Mouse (Mus musculus) midbrain, embryonic 15.5 days (tissue): ENCODE measurements around the gene Mgarp. TPM values are rescaled to one million over a fixed set of nuclear protein-coding genes. Genes with fewer than 3 reads are reported as not detected.
A peak's percentile ranks its signal among the peaks of the same experiment; 100 is the strongest.

ENCODE experiments used
- ATAC-seq: fragments of 200-750 bp; cut with Nextera tagmentation; replicated peaks from 2 replicates; pipeline ENCODE4 v1.8.0; 2017; ENCODE audit warnings: moderate TSS enrichment
- H3K27ac ChIP-seq: fragments of 300-500 bp; sonication (generic); 2 replicates; pipeline ENCODE4 v1.5.1; 2015; ENCODE audit warnings: mild to moderate bottlenecking, inconsistent platforms
- H3K27me3 ChIP-seq: fragments of 300-500 bp; sonication (generic); replicated peaks from 2 replicates; pipeline ENCODE4 v1.6.1; 2015; ENCODE audit warnings: inconsistent platforms
- H3K36me3 ChIP-seq: fragments of 300-500 bp; sonication (generic); replicated peaks from 2 replicates; pipeline ENCODE4 v1.6.1; 2015; ENCODE audit warnings: inconsistent platforms
- H3K4me1 ChIP-seq: fragments of 300-500 bp; sonication (generic); 2 replicates; pipeline ENCODE4 v1.6.1; 2015; ENCODE audit warnings: inconsistent platforms
- H3K4me2 ChIP-seq: fragments of 300-500 bp; sonication (generic); 2 replicates; pipeline ENCODE4 v1.6.1; 2015; ENCODE audit warnings: inconsistent platforms, mild to moderate bottlenecking, moderate library complexity
- H3K4me3 ChIP-seq: fragments of 300-500 bp; sonication (generic); 2 replicates; pipeline ENCODE4 v1.5.1; 2015; ENCODE audit warnings: mild to moderate bottlenecking, inconsistent platforms
- H3K9ac ChIP-seq: fragments of 300-500 bp; sonication (generic); 2 replicates; pipeline ENCODE4 v1.6.1; 2015; ENCODE audit warnings: mild to moderate bottlenecking, inconsistent platforms
- H3K9me3 ChIP-seq: fragments of 300-500 bp; sonication (generic); 2 replicates; pipeline ENCODE4 v1.6.1; 2016; ENCODE audit warnings: inconsistent platforms
- WGBS: fragments of 180-500 bp; shearing (Covaris S2); methylation state at CpG from one replicate; pipeline ENCODE4 v1.1.7; 2015; ENCODE audit warnings: mixed read lengths; 5-methylcytosine and 5-hydroxymethylcytosine counted together
- polyA plus RNA-seq: library from polyadenylated mRNA; unstranded; fragments of >200 nt; fragmentation: Nextera tagmentation; extraction: Ambion mirVana; gene quantifications from 2 replicates; pipeline ENCODE4 v1.2.1, GENCODE M21; 2015

Gene Mgarp
- polyA plus RNA-seq, 1 experiment from 2014 or later, result 1.0 TPM

- H3K9ac ChIP-seq, result peak overlapping the region; percentile 59
- no peaks in the 10 kb centered on the region for H3K27me3 ChIP-seq
- peak overlapping the region; percentile 93 for H3K27ac ChIP-seq
- no peaks in the 10 kb centered on the region for H3K9me3 ChIP-seq
- peaks cover 22% of the 10 kb centered on the region for H3K4me1 ChIP-seq
- WGBS, result 5% methylated on average over 9 of the region's 9 CpGs
- H3K4me2 ChIP-seq, result peak overlapping the region; percentile 84
- ATAC-seq, result no peak
- H3K4me3 ChIP-seq, result peak overlapping the region; percentile 88
- H3K36me3 ChIP-seq, result no peaks in the 10 kb centered on the region
Observed at GRCm38 (mm10) chr3:51342152-51342551, 54.4 kb downstream of the Mgarp start.

- WGBS, result under 1% methylated on average over 82 of the region's 86 CpGs
- peak overlapping the region; percentile 84 for H3K4me2 ChIP-seq
- peak overlapping the region; percentile 59 for H3K9ac ChIP-seq
- peak overlapping the region; percentile 93 for H3K27ac ChIP-seq
- peaks cover 22% of the 10 kb centered on the region for H3K4me1 ChIP-seq
- H3K36me3 ChIP-seq, result no peaks in the 10 kb centered on the region
- no peaks in the 10 kb centered on the region for H3K9me3 ChIP-seq
- H3K27me3 ChIP-seq, result no peaks in the 10 kb centered on the region
- peak; percentile 81 for ATAC-seq
- H3K4me3 ChIP-seq, result peak overlapping the region; percentile 88
Observed at GRCm38 (mm10) chr3:51341268-51342081, 55.1 kb downstream of the Mgarp start.

- no peaks in the 10 kb centered on the region for H3K9me3 ChIP-seq
- peak within 1 kb of the TSS; percentile 93 for H3K27ac ChIP-seq
- H3K4me1 ChIP-seq, result peaks cover 22% of the 10 kb centered on the region
- WGBS, result 1% methylated on average over 60 of the region's 87 CpGs
- no peaks in the 10 kb centered on the region for H3K27me3 ChIP-seq
- H3K4me3 ChIP-seq, result peak within 1 kb of the TSS; percentile 88
- no peaks in the 10 kb centered on the region for H3K36me3 ChIP-seq
- ATAC-seq, result peak; percentile 83
- peak within 1 kb of the TSS; percentile 59 for H3K9ac ChIP-seq
- H3K4me2 ChIP-seq, result peak within 1 kb of the TSS; percentile 84
Observed at GRCm38 (mm10) chr3:51340552-51341267, 55.8 kb downstream of the Mgarp start, which contains the start of gene Elf2. TSS of gene Elf2 (minus strand) at chr3:51340663.

GRCm38 (mm10) chr3:51339734-51340551 is 56.6 kb downstream of the Mgarp start:
- Histone ChIP-seq H3K36me3 (no peaks in the 10 kb centered on the region), H3K9ac (peak overlapping the region; percentile 59), H3K4me3 (peak overlapping the region; percentile 88), H3K4me2 (peak overlapping the region; percentile 84), H3K4me1 (peaks cover 22% of the 10 kb centered on the region), H3K9me3 (no peaks in the 10 kb centered on the region), H3K27me3 (no peaks in the 10 kb centered on the region), H3K27ac (peak overlapping the region; percentile 93)
- under 1% methylated on average over 87 of the region's 113 CpGs for WGBS
- ATAC-seq, result peak; percentile 18; the same call in 1 of the 2 replicates

- Histone ChIP-seq H3K27me3 (no peaks in the 10 kb centered on the region), H3K36me3 (no peaks in the 10 kb centered on the region), H3K4me1 (peaks cover 22% of the 10 kb centered on the region), H3K9ac (peak overlapping the region; percentile 59), H3K4me3 (peak overlapping the region; percentile 88), H3K27ac (peak overlapping the region; percentile 93), H3K9me3 (no peaks in the 10 kb centered on the region), H3K4me2 (peak overlapping the region; percentile 84)
- ATAC-seq, result no peak
- 2% methylated on average over 9 of the region's 9 CpGs for WGBS
Observed at GRCm38 (mm10) chr3:51339378-51339733, 57.2 kb downstream of the Mgarp start.

Other genes with a start within 250 kb of the Mgarp start
- gene Noct, start 172.3 kb downstream of the Mgarp start, polyA plus RNA-seq, result 30.9 and 31.7 TPM in 2 replicates
- gene Elf2, start 56.1 kb downstream of the Mgarp start, polyA plus RNA-seq, result 39.6 and 44.9 TPM in 2 replicates
- gene Ndufc1, start 12.2 kb upstream of the Mgarp start, polyA plus RNA-seq, result 603 and 679 TPM in 2 replicates
- gene Naa15, start 18.4 kb upstream of the Mgarp start, polyA plus RNA-seq, result 48.7 and 51.1 TPM in 2 replicates
- gene Rab33b, start 87.2 kb upstream of the Mgarp start, polyA plus RNA-seq, result 27.9 and 28.4 TPM in 2 replicates
- 3.4 and 3.7 TPM in 2 replicates for gene Setd7, start 164.1 kb upstream of the Mgarp start, polyA plus RNA-seq